Mouse (Mus musculus): Measurements from ENCODE around the gene Cmtm3. TPM values are rescaled to one million over a fixed set of nuclear protein-coding genes. Genes with fewer than 3 reads are reported as not detected.

Cmtm3 gene
- total RNA-seq, 2 experiments from 2014 or later = 18.5 to 23.5 TPM

DNA sequence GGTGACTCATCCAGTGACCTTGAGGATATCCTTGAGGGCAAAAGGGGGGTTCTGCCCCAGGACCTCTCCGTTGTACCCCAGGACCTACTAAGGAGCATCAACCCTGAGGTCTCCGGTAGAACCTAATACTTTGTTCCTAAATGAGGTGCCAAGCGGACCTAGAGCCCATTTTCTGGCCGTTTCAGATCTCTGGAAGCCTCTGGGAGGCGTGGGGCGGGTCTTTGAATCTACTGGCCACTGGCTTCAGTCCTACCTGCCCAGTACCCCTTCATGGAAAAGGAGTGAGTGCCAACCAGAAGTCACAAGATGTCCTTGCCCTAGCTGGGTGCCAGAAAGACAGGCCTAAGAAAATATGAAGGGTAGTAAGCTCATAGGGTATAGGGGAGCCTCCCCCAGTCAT is 2.5 kb downstream of the Cmtm3 start:
- DNase-seq (ENCODE audit: low spot score in 2 of 2) = no peak

DNA sequence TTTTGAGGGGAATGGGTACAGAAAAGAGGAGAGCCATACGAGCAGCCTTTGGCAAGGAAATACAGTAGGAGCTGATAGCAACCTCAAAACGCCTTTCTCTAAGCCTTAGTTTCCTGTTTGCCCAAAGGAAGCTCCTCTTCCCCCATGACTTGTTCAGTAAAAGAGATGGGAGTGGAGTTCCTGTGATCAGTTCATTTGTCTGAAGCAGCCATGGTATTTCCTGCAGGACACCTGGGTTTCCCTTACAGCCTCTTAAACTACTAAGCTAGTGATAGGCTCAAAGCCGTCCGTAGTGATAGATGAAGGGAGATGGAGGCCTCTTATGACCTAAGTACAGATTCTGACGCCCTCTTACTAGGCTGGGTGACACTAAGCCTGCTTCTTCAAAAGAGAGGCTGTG is 3.2 kb downstream of the Cmtm3 start:
- DNase-seq (ENCODE audit: low spot score in 2 of 2) = no peak

DNA sequence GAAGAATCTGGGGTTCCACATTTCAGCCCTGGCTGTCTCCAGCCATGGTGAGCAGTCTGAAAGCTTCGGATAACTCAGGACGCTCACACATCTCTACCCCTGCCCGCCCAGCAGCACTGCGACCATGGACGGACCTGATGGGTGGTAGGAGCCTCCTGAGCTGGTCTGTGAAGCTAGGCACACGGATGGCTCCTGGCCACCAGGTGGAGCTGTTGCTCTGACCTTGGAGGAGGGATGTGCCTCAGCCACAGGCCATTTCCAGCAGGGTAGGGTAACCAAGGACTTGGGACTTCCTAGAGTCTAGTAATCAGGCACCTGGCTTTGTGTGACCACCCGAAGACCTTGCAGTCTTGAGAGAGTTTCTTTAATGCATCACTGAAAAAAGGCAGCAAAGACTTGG is 4.7 kb downstream of the Cmtm3 start:
- peak; percentile 88 to 90 for DNase-seq (ENCODE audit: low spot score in 2 of 2)

DNA sequence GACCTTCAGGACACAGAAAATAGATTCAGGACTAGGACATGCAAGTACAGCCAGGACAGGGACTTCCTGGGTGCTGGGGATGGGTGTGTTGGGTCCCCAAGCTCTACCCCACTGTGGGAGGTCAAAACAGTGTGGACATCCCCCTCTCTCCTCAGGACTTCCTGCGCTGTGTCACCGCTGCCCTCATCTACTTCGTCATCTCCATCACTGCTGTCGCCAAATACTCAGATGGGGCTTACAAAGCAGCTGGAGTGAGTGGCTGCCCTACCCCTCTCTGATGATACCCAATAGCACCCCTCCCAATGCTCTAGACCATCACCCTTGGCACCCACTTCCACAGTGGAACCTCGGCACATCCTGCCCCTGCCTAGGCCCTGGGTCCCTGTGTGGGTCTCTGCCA is 5.4 kb downstream of the Cmtm3 start:
- no peak for DNase-seq (ENCODE audit: low spot score in 2 of 2)

DNA sequence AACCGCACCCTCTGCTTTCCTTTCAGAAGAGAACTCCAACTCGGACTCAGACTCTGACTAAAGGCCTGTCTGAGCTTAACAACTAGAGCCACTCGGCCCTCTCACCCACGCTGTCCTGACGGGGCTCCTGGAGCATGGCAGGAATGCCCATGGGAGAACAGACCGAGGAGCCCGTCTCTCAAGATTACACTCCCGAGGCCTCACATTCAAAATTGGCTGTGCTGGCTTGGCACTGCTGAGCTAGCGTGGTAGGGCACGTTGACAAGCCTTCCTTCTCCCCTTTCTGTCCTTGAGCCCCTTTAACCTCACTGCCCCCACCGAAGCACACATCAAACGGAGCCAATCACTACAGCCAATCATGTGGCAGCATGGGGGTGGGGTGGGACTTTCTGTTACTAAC is 7.5 kb downstream of the Cmtm3 start:
- no peak for DNase-seq (ENCODE audit: low spot score in 2 of 2)

DNA sequence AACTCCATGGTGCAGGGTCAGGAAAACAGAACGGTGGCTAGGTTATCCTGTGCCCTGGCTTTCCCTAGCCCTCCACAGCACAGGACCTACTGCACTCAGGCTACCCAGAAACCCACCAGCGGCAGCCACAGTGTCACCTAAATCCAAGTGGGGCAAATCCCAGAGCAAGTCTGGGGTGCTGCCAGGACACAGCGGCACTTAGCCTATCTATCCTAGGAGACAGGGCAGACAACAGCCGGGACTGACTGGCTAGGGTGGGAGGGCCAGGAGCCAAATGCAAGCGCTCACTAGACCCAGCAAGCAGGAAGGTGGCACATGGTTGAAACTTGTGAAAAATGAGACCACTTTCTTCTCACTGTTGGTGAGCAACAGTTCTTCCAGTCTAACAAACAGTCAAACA is 9.8 kb downstream of the Cmtm3 start:
- no peak for DNase-seq (ENCODE audit: low spot score in 2 of 2)

DNA sequence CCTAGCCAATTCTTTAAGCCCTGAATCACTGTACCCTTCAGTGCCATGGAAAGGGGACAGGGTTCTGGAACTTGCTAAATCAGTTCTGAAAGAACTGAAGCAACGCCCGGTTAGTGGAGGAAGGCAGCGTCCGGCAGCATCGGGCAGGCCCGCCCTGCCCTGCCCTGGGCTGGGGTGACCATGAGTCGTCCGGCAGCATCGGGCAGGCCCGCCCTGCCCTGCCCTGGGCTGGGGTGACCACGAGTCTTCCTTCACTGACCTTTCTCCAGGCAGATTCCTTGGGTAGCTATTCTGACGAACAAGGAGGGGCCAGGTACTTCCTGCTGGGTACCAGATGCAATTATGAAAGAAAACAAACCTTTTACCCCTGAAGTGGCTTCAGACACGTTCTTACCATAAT is 10.8 kb downstream of the Cmtm3 start:
- DNase-seq (ENCODE audit: low spot score in 2 of 2) = no peak

DNA sequence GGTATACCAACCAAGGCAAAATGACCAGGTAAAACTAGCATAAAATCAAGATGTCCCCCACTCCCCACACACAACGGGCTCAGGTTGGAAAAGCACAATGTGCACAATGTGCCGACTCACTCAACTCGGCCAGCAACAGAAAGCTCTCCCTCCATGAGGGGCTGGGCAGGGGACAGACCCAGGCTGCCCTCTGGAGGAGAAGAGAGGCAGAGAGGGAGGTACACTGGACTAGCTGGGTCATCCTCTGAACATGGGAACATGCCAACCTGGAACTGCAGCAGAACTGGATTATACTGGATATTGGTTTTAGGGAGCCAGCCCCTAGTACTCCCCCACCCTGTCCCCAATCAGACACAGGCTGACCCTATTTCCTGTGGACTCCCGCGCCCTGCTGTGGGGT is 14.0 kb downstream of the Cmtm3 start:
- DNase-seq (ENCODE audit: low spot score in 2 of 2) = no peak

DNA sequence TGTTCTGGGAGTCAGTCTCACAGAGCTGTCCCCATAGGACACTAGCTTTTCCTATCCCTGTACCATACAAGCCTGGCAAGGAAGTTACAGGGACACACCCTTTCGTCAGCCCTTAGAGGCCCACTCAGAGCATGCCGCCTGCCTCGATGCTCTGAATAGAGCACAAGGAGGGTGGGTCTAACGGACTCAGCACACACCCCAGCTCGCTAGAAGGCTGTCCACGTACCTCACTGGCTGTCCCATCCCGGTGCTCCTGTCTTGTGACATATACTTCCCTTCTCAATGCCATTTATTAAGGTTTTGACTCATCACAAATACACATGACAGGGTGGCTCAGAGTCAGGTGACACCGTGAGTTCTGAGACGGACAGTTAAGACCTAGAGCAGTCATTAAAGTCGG is 15.3 kb downstream of the Cmtm3 start:
- DNase-seq (ENCODE audit: low spot score in 2 of 2) = no peak

DNA sequence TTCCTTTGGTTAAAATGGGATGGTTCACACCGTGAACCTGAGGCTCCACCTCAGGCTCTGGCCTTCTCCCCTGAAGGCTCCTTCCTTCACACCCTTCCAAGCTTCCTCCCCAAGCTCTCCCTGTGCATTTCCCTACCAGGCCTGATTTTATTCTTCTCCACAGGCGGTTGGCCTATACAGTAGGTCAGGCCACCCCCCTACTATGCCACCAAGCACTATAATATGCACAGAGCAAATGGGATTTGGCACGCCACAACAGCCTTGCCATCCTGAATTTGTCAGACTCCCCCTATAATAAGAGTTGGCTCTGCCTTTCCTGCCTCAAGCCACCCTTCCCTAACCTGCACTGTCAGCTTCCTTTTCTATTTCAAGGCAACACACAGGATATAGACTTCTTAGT is 19.4 kb downstream of the Cmtm3 start:
- DNase-seq (ENCODE audit: low spot score in 2 of 2) = no peak

DNA sequence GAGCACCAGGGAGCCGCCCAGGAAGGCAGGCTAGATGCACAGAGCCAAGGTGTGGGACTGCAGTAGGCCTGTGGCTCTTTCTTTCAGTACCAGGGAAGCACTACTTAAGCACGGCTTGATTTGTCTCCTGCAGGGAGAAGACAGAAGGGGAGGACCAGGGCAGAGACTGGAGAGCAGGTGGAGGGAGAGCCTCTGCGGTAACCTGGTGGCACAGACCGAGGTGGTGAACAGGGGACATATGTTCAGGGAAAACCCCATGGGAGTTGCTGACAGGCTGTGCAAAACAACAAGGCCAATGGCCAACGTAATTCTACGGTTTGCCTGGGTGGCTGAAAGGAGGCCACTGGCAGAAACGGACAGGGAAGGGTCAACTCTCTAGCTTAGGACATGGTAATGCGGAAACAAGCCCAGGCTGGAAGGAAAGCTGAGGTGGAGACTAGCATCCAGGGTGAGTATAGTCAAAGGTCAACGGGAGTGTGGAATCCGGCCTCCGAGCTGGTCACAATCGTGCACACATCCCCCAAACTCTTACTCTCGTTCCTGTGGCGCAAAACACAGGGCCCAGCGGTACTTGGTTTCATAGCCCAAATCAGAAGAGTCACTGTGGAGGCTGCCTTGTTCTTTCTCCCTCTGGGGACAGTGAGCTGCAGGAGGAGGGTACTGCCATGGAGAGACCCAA is 20.7 kb downstream of the Cmtm3 start:
- no peak for DNase-seq (ENCODE audit: low spot score in 2 of 2)

DNA sequence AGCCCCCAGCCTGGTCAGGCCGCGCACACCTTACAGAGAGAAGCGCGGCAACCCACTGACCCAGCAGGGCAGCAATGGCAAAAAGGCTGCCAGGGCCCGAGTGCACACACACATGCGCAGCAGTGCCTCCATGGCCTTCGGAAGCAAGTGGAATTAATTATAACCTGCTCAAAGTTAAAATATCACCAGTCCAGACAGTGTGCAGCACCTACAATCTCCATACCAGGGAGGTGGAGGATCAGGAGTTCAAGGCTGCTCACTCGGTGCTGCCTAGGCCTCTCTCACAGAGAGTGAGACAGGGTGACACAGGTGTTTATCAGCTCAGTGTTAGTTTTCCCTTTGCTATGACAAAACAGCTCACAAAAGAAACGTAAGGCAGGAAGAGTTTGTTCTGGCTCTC is 26.5 kb downstream of the Cmtm3 start:
- no peak for DNase-seq (ENCODE audit: low spot score in 2 of 2)

DNA sequence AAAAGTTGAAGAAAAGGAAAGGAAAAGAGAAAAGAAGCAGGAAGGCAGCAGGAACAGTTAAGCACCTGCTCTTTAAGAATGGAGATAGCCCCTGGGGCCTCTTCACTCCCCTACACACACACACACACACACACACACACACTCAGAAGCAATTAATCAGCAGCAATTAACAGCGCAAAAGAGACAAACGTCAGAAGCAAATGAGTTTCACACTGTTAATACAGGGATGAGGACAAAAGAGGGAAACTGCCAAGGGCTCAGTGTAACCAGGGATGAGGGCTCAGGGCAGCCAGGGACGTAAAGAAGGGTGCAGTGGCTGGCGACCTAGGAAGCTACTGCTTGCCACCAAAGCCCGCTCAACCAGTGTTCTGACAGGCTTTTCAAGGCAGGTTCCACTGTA is 28.2 kb downstream of the Cmtm3 start:
- no peak for DNase-seq (ENCODE audit: low spot score in 2 of 2)

DNA sequence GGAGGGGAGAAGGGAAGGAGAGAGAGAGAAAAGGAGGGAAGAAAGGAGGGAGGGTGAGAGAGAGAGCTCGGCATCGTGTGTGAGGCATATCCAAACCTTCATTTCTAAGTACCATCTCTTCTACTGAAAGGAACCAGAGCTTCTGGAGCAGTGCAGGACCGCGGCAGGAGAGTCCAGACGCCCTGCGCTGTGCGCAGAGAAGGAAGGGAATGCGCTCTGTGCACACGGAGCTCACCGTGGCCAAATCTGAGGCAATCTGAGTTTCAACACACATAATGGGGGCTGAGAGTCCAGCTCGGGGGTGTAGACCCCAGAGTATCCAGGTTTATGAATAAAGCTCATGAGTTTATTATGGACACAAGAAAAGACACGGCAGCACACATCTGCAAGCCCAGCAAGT is 30.4 kb downstream of the Cmtm3 start:
- no peak for DNase-seq (ENCODE audit: low spot score in 2 of 2)

DNA sequence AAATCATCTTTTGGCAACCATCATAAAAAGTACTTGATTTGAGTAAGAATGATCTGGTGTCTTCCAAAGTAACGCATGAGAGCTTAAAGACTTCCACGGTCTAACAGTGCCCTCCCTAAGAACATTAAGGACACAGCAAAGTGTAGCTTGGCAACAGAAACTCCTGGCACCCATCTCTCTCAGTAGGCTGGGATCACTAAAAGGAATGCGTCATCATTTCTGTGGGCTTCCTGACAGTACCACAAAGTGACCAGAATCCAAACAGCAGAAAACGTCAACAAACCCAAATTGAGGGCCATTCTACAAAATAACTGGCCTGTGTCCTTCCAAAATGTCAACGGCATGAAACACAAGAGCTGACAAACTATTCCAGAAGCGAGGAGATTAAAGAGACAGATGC is 30.9 kb downstream of the Cmtm3 start:
- DNase-seq (ENCODE audit: low spot score in 2 of 2) = no peak

DNA sequence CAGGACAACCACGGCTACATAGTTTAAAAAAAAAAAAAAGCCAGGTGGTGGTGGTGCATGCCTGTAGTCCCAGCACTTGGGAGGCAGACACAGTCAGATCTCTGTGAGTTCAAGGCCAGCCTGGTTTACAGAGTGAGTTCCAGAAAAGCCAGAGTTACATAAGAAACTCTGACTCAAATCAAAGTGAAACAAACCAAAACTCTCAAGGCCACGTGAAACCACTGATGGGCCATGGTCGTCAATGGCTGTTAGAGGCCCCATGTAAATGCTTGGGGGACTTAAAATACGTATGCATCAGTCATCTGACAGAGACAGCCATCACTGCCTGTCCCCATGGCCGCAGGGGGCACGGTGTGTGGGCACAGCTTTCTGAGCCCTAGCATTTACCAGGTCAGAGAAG is 31.9 kb downstream of the Cmtm3 start:
- DNase-seq (ENCODE audit: low spot score in 2 of 2) = no peak

DNA sequence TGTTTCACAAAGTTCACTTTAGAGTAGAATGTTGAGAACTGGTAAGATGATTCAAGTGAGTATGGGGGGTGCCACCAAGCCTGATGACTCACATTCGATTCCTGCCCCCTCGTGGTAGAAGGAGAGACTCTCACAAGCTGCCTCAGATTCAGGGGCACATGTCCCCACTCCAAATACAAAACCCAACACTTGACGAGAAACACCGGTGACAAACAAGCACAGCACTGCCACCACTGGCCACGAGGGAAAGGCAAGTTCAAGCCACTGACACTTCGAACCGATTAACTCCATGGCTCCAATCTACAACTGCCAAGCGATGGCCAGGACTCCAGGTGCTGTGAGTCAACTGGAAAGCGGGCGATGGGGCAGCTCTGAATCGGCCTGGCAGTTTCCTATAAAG is 34.6 kb downstream of the Cmtm3 start:
- DNase-seq (ENCODE audit: low spot score in 2 of 2) = peak in 1 of 2 experiments; percentile 19

DNA sequence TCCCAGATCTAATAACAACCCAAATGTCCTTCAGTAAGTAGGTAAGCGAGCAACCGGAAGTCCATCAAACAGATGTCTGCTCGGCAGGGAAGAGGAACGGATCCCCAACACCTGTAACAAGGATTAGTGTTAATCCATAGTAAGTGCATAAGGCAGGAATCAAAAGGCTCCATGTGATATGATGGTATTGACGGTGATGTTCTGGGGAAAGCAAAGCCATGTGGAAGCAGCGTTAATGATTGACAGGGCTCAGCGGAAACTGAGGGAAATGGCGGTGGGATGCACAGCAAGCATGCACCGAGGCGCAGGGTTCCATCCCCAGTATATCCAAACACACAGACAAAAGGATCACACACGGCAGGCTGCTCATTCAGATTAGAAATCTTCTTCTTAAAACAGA is 35.1 kb downstream of the Cmtm3 start:
- no peak for DNase-seq (ENCODE audit: low spot score in 2 of 2)

DNA sequence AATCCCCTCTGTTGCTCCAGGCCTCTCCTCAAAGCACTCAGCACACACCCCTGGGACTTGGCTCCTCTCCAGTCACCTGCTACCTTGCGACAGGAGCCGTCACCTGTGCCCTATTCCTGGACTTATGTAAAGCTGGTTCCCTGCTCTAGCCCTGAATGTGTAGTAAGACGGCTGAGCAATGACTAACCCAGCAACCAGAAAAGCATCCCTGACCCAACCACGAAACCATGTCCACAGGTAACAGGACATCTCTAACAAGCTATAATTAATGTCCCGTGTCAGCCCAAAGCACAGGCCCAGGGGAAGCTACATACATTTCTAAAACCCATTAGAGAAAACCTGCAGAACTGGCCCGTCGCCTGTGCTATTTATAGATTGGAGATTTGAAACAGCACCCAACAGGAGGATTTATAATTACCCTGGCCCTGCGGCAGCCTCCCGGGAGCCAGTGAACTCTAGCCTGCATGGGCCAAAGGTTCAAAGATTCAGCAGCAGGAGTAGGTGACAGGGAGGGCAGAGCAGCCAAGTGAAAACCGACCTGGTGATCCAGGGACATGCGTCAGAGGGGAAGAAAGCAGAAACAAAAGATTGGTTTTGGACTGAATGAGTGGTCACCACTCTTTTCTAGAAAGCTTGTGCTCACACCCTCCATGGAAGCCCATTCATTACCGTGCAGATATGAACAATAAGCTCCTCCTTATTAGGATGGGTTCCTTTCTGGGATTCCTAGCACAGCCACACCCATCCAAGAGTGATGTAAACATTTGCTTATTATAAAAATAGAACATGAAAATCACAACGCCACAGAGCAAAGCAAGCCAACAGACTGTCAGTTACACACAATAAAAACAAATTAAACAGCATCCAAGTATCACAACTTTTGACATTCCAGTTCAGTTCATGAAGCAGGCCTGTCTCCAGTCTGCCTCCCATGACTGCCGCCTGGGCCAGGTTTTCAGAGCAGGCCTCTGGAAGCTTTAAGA is 35.9 kb downstream of the Cmtm3 start:
- DNase-seq (ENCODE audit: low spot score in 2 of 2) = no peak

DNA sequence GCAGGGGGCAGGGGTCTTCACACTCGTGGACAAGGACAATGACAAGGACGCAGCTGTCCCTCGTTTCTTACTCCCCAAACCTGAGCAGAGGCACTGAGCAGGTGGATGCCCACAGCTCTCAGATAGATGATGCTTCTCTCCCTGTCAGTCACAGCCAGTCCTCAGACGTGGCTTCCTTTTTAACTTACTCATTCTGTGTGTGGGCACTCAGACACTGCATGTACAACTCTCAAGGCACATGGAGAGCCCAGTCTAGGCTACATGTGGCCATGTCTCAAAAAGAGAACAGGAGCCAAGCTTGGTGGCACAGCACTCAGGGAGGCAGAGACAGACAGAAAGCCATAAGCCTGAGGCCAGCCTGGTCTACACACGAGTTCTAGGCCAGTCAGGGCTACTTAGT is 36.7 kb downstream of the Cmtm3 start:
- no peak for DNase-seq (ENCODE audit: low spot score in 2 of 2)

DNA sequence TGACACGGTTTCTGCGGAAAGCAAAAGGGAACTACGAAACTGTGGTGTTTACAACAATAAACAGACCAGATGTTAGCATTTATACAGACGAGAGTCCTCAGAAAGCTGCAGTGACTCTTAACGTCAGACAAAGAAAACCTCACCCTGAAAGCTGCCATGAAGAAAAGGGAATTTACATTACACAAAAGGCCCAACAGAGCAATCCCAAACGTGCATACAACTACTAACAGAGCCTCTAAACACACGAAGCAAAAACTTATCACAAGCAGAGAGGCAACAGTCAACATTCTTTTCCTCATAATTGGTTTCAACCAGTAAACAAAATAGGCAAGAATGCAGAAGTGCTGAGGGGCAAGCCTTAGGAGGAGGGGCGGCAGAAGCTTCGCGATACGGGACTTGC is 37.5 kb downstream of the Cmtm3 start:
- DNase-seq (ENCODE audit: low spot score in 2 of 2) = no peak

DNA sequence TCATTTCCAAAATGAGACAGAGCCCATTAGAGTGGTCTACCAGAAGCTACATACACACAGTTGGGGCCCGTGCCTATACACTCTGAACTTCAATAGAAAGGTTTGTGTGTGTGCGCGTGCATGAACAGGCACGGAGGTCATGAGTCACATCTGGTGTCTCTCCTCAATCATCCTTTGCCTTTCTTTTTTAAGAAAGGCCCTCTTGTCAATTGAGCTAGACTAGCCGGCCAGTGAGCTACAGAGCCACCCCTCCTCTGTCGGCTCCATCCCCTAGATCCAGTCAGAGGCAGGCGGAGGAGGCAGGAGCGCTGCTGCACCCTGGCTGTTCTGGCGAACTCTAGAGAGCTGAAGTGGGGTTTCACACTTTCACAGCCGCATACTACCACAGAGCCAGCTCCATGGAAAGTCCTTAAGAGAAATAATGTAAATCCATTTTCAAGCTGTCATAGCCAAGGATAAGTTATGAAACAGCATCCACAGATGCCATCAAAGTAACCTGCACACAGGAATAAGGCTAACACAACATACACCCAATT is 40.2 kb downstream of the Cmtm3 start:
- no peak for DNase-seq (ENCODE audit: low spot score in 2 of 2)

Data from layer of hippocampus, postnatal 10 days (tissue).